Mouse (Mus musculus) macrophage (primary cell): ENCODE results near the gene Elmod1. TPM values are rescaled to one million over a fixed set of nuclear protein-coding genes. Genes with fewer than 3 reads are reported as not detected.

ENCODE experiments used
- H3K27ac ChIP-seq: fragments of 350-480 bp; formaldehyde crosslinking; 2 replicates; pipeline ENCODE4 v1.9.0; 2021
- H3K36me3 ChIP-seq: fragments of 350-480 bp; formaldehyde crosslinking; 2 replicates; pipeline ENCODE4 v1.9.0; 2021; ENCODE audit errors: inconsistent target
- H3K4me3 ChIP-seq: fragments of 350-480 bp; formaldehyde crosslinking; 2 replicates; pipeline ENCODE4 v1.9.0; 2021; ENCODE audit errors: inconsistent target
- H3K79me2 ChIP-seq: fragments of 350-480 bp; formaldehyde crosslinking; 2 replicates; pipeline ENCODE4 v1.9.0; 2021; ENCODE audit errors: inconsistent target
- WGBS: methylation state at CpG from one replicate; pipeline ENCODE4 v1.1.7; 2026; ENCODE audit warnings: inconsistent platforms; ENCODE audit not compliant: missing documents; 5-methylcytosine and 5-hydroxymethylcytosine counted together
- polyA plus RNA-seq: library from polyadenylated mRNA; stranded (reverse); fragments of 250-400 nt; gene quantifications from 3 replicates; pipeline ENCODE4 v1.2.4, GENCODE M21; 2018; ENCODE audit warnings: inconsistent platforms

Elmod1 gene
- polyA plus RNA-seq, 1 experiment from 2014 or later, result not detected

- H3K27ac ChIP-seq, result no peak overlapping the region
- WGBS, result 83% methylated on average over 3 of the region's 3 CpGs
- no peak overlapping the region for H3K4me3 ChIP-seq
- no peaks in the 10 kb centered on the region for H3K79me2 ChIP-seq
- no peaks in the 10 kb centered on the region for H3K36me3 ChIP-seq
Measured at GRCm38 (mm10) chr9:53938555-53938954, 36.5 kb downstream of the Elmod1 start.

DNA sequence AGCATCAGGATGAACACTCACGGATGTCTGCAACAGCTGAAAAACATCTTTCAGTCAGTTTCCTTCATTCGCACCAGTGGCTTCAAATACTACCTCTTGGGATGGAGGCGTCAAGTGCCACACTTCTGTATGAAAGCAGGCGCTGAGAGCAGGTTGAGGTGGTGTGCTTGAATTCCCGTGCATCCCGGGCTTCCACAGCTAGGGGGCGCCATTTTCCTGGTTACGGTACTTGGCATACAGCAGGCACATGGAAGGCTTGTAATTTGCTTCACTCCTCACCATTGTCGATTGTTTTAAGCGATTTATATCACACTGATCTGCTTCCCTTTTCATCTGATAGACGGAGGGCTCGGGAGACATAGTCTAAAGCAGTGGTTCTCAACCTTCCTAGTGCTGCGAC, 40.9 kb downstream of the Elmod1 start:
- no peak overlapping the region for H3K27ac ChIP-seq
- no peaks in the 10 kb centered on the region for H3K79me2 ChIP-seq
- no peak overlapping the region for H3K4me3 ChIP-seq
- WGBS, result 68% methylated on average over 13 of the region's 13 CpGs
- no peaks in the 10 kb centered on the region for H3K36me3 ChIP-seq

DNA sequence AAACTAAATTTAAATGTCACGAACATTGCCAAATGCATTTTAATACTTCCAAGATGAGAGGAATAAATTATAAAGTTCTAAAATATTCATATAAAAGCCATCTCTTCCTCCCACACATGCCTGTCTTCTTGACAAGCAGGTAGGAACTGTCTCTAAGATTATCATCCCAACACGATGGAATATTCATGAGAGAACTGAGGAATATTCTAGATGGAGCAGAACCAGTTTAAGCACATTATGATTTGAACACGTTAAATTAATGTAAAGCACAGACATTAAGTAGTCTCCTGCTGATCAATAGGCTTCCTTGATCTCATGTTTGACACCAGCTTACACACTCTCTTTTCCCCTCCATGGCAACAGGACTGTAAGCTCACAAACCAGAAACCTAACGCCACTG, 41.7 kb downstream of the Elmod1 start:
- H3K27ac ChIP-seq, result no peak overlapping the region
- no peaks in the 10 kb centered on the region for H3K36me3 ChIP-seq
- 93% methylated on average over 4 of the region's 4 CpGs for WGBS
- no peaks in the 10 kb centered on the region for H3K79me2 ChIP-seq
- no peak overlapping the region for H3K4me3 ChIP-seq

- no peak overlapping the region for H3K4me3 ChIP-seq
- no peaks in the 10 kb centered on the region for H3K36me3 ChIP-seq
- no peaks in the 10 kb centered on the region for H3K79me2 ChIP-seq
- no peak overlapping the region for H3K27ac ChIP-seq
- WGBS, result 37% methylated on average over 7 of the region's 7 CpGs
Measured at GRCm38 (mm10) chr9:53930906-53931305, 44.2 kb downstream of the Elmod1 start.

DNA sequence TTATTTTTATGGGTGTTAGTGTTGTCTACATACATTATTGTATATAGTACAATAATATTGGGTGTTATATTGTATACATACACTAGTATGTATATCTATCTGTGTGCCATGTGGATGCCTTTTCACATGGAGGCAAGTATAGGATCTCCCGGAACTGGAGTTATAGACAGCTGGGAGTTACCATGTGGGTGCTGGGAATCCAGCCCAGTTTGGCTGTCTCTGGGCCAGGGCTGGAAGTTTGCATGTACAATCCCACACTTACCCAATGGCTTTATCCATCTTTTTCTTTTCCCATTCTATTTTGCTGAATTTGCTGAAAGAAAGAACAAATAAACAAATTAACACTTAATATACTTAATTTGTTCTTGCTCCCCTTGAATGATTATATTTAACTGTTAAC, 54.0 kb downstream of the Elmod1 start:
- no peak overlapping the region for H3K4me3 ChIP-seq
- H3K36me3 ChIP-seq, result no peaks in the 10 kb centered on the region
- H3K79me2 ChIP-seq, result no peaks in the 10 kb centered on the region
- 94% methylated on average over 1 of the region's 1 CpGs for WGBS
- H3K27ac ChIP-seq, result no peak overlapping the region

- 79% methylated on average over 10 of the region's 10 CpGs for WGBS
- Histone ChIP-seq H3K27ac (no peak overlapping the region), H3K36me3 (no peaks in the 10 kb centered on the region), H3K4me3 (no peak overlapping the region), H3K79me2 (no peaks in the 10 kb centered on the region)
Measured at GRCm38 (mm10) chr9:53915929-53916721, 59.0 kb downstream of the Elmod1 start.

- Histone ChIP-seq H3K4me3 (no peak overlapping the region), H3K36me3 (no peaks in the 10 kb centered on the region), H3K79me2 (no peaks in the 10 kb centered on the region), H3K27ac (no peak overlapping the region)
- WGBS, result 75% methylated on average over 2 of the region's 2 CpGs
Measured at GRCm38 (mm10) chr9:53910823-53911222, 64.3 kb downstream of the Elmod1 start.

GRCm38 (mm10) chr9:53910331-53910730, 64.8 kb downstream of the Elmod1 start:
- Histone ChIP-seq H3K27ac (no peak overlapping the region), H3K79me2 (no peaks in the 10 kb centered on the region), H3K36me3 (no peaks in the 10 kb centered on the region), H3K4me3 (no peak overlapping the region)
- WGBS, result 92% methylated on average over 5 of the region's 5 CpGs

DNA sequence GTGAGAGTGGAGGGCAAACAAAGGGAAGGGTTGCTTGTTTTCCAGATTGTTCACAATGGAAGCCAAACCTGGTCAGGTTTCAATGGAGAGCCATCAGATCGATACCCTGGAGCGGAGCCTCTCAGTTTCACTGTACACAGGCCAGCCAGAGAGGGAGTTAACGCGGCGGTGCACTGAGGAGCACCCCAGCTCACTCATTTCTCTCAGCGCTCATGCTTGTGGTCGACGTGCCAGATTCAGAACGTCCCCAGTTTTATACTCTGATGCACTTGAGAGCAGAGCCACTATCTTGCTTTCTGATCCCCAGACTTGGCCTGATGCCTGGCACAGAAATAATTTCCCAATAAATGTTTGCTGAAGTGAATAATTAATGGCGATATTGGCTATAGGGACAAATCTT, 68.3 kb downstream of the Elmod1 start:
- Histone ChIP-seq H3K4me3 (no peak overlapping the region), H3K27ac (no peak overlapping the region), H3K79me2 (no peaks in the 10 kb centered on the region), H3K36me3 (no peaks in the 10 kb centered on the region)
- WGBS, result 90% methylated on average over 10 of the region's 10 CpGs

- H3K36me3 ChIP-seq, result no peaks in the 10 kb centered on the region
- H3K4me3 ChIP-seq, result no peak overlapping the region
- H3K79me2 ChIP-seq, result no peaks in the 10 kb centered on the region
- 59% methylated on average over 3 of the region's 3 CpGs for WGBS
- no peak overlapping the region for H3K27ac ChIP-seq
Measured at GRCm38 (mm10) chr9:53905418-53905817, 69.7 kb downstream of the Elmod1 start.

DNA sequence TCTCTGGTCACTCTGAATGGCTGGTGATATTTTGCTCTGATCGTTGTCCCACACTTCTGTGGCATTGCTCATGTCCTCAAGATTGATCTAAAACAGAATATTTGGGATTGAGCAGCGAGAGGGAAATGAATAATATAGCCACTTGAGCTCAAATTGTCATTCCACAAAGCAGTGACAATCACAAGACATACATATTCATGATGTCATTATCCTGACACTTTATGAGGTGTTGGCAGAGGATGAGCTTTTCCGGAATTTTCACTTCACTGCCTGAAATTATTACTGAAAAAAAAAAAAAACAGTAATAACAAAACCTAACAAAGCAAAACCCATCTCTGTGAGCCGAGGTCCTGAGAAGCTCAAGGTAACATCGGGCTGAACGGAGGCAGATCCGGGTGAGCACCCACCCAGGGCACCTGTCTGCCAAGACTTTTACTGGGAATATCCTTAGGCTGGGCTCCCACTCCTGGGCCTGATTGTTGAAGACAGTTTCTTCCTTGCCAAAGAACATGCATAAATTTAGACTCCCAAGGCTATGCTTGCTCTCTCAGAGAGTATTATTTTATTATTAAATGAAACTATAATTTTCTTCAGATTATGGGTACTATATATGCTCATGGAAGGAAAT, 71.8 kb downstream of the Elmod1 start:
- 91% methylated on average over 7 of the region's 7 CpGs for WGBS
- H3K36me3 ChIP-seq, result no peaks in the 10 kb centered on the region
- no peak overlapping the region for H3K27ac ChIP-seq
- no peak overlapping the region for H3K4me3 ChIP-seq
- H3K79me2 ChIP-seq, result no peaks in the 10 kb centered on the region

- WGBS, result 85% methylated on average over 6 of the region's 6 CpGs
- H3K36me3 ChIP-seq, result no peaks in the 10 kb centered on the region
- no peaks in the 10 kb centered on the region for H3K79me2 ChIP-seq
- no peak overlapping the region for H3K4me3 ChIP-seq
- no peak overlapping the region for H3K27ac ChIP-seq
Measured at GRCm38 (mm10) chr9:53899836-53900235, 75.3 kb downstream of the Elmod1 start.

GRCm38 (mm10) chr9:53895827-53896226, 79.3 kb downstream of the Elmod1 start:
- Histone ChIP-seq H3K36me3 (no peaks in the 10 kb centered on the region), H3K79me2 (no peaks in the 10 kb centered on the region), H3K4me3 (no peak overlapping the region), H3K27ac (no peak overlapping the region)
- WGBS, result 92% methylated on average over 7 of the region's 7 CpGs

GRCm38 (mm10) chr9:53890075-53890474, 85.0 kb downstream of the Elmod1 start:
- no peaks in the 10 kb centered on the region for H3K79me2 ChIP-seq

GRCm38 (mm10) chr9:53883588-53884280, 91.4 kb downstream of the Elmod1 start:
- Histone ChIP-seq H3K79me2 (no peaks in the 10 kb centered on the region), H3K27ac (no peak overlapping the region), H3K36me3 (no peaks in the 10 kb centered on the region), H3K4me3 (no peak overlapping the region)
- WGBS, result 91% methylated on average over 23 of the region's 23 CpGs

More at GRCm38 (mm10) chr9:53890075-53890474, 85.0 kb downstream of the Elmod1 start:
- Histone ChIP-seq H3K4me3 (no peak overlapping the region), H3K27ac (no peak overlapping the region), H3K36me3 (no peaks in the 10 kb centered on the region)
- 17% methylated on average over 1 of the region's 1 CpGs for WGBS
